Mouse (Mus musculus) forebrain, embryonic 15.5 days (tissue): ENCODE data around the gene Zfp638. TPM values are rescaled to one million over a fixed set of nuclear protein-coding genes. Genes with fewer than 3 reads are reported as not detected.
A peak's percentile ranks its signal among the peaks of the same experiment; 100 is the strongest.

Source experiments
- ATAC-seq: fragments of 200-750 bp; cut with Nextera tagmentation; replicated peaks from 2 replicates; pipeline ENCODE4 v1.8.0; 2017; ENCODE audit warnings: mild to moderate bottlenecking, moderate TSS enrichment, moderate library complexity
- H3K27ac ChIP-seq: fragments of 300-500 bp; sonication (generic); replicated peaks from 2 replicates; pipeline ENCODE4 v1.5.1; 2015; ENCODE audit warnings: mild to moderate bottlenecking, inconsistent platforms
- H3K27me3 ChIP-seq: fragments of 300-500 bp; sonication (generic); 2 replicates; pipeline ENCODE4 v1.6.1; 2015; ENCODE audit warnings: inconsistent platforms
- H3K36me3 ChIP-seq: fragments of 300-500 bp; sonication (generic); 2 replicates; pipeline ENCODE4 v1.6.1; 2015; ENCODE audit warnings: mild to moderate bottlenecking, inconsistent platforms
- H3K4me1 ChIP-seq: fragments of 300-500 bp; sonication (generic); 2 replicates; pipeline ENCODE4 v1.6.1; 2015; ENCODE audit warnings: inconsistent platforms
- H3K4me2 ChIP-seq: fragments of 300-500 bp; sonication (generic); replicated peaks from 2 replicates; pipeline ENCODE4 v1.6.1; 2015; ENCODE audit warnings: mild to moderate bottlenecking, inconsistent platforms
- H3K4me3 ChIP-seq: fragments of 300-500 bp; sonication (generic); 2 replicates; pipeline ENCODE4 v1.5.1; 2015; ENCODE audit warnings: mild to moderate bottlenecking, inconsistent platforms
- H3K9ac ChIP-seq: fragments of 300-500 bp; sonication (generic); replicated peaks from 2 replicates; pipeline ENCODE4 v1.6.1; 2015; ENCODE audit warnings: mild to moderate bottlenecking, inconsistent platforms
- H3K9me3 ChIP-seq: fragments of 300-500 bp; sonication (generic); 2 replicates; pipeline ENCODE4 v1.6.1; 2016; ENCODE audit warnings: inconsistent platforms
- WGBS: fragments of 180-500 bp; shearing (Covaris S2); methylation state at CpG from one replicate; pipeline ENCODE4 v1.1.7; 2015; ENCODE audit warnings: mixed read lengths; 5-methylcytosine and 5-hydroxymethylcytosine counted together
- polyA plus RNA-seq: library from polyadenylated mRNA; unstranded; fragments of >200 nt; fragmentation: Nextera tagmentation; extraction: Ambion mirVana; gene quantifications from 2 replicates; pipeline ENCODE4 v1.2.1, GENCODE M21; 2015

Gene Zfp638
- polyA plus RNA-seq, 1 experiment from 2014 or later, result 90.8 TPM

GRCm38 (mm10) chr6:83891687-83892086 lies 24.8 kb downstream of the Zfp638 start:
- no peak for ATAC-seq
- no peak overlapping the region for H3K9ac ChIP-seq
- no peak overlapping the region for H3K4me3 ChIP-seq
- no peaks in the 10 kb centered on the region for H3K9me3 ChIP-seq
- no peak overlapping the region for H3K27ac ChIP-seq
- no peaks in the 10 kb centered on the region for H3K4me1 ChIP-seq
- WGBS, result 89% methylated on average over 2 of the region's 2 CpGs
- H3K36me3 ChIP-seq, result no peaks in the 10 kb centered on the region
- H3K4me2 ChIP-seq, result no peak overlapping the region
- no peaks in the 10 kb centered on the region for H3K27me3 ChIP-seq

- Histone ChIP-seq H3K27me3 (no peaks in the 10 kb centered on the region), H3K36me3 (no peaks in the 10 kb centered on the region), H3K9me3 (no peaks in the 10 kb centered on the region), H3K9ac (no peak overlapping the region), H3K4me2 (no peak overlapping the region), H3K27ac (no peak overlapping the region), H3K4me3 (no peak overlapping the region), H3K4me1 (no peaks in the 10 kb centered on the region)
- no peak for ATAC-seq
- 91% methylated on average over 1 of the region's 1 CpGs for WGBS
These were observed 26.2 kb downstream of the Zfp638 start for GRCm38 (mm10) chr6:83893086-83893485.

GRCm38 (mm10) chr6:83893584-83893983 lies 26.7 kb downstream of the Zfp638 start:
- H3K27me3 ChIP-seq, result no peaks in the 10 kb centered on the region
- no peak overlapping the region for H3K27ac ChIP-seq
- no peaks in the 10 kb centered on the region for H3K9me3 ChIP-seq
- no peak for ATAC-seq
- H3K36me3 ChIP-seq, result no peaks in the 10 kb centered on the region
- no peak overlapping the region for H3K9ac ChIP-seq
- H3K4me1 ChIP-seq, result no peaks in the 10 kb centered on the region
- no peak overlapping the region for H3K4me2 ChIP-seq
- WGBS, result 100% methylated on average over 1 of the region's 1 CpGs
- H3K4me3 ChIP-seq, result no peak overlapping the region

- H3K27me3 ChIP-seq, result no peaks in the 10 kb centered on the region
- H3K4me2 ChIP-seq, result no peak overlapping the region
- no peaks in the 10 kb centered on the region for H3K9me3 ChIP-seq
- H3K4me1 ChIP-seq, result no peaks in the 10 kb centered on the region
- ATAC-seq, result no peak
- WGBS, result 77% methylated on average over 4 of the region's 4 CpGs
- H3K36me3 ChIP-seq, result no peaks in the 10 kb centered on the region
- H3K27ac ChIP-seq, result no peak overlapping the region
- H3K9ac ChIP-seq, result no peak overlapping the region
- no peak overlapping the region for H3K4me3 ChIP-seq
These were observed 32.2 kb downstream of the Zfp638 start for GRCm38 (mm10) chr6:83899142-83899541.

GRCm38 (mm10) chr6:83905276-83905675 lies 38.4 kb downstream of the Zfp638 start:
- Histone ChIP-seq H3K4me3 (no peak overlapping the region), H3K27ac (no peak overlapping the region), H3K9me3 (no peaks in the 10 kb centered on the region), H3K4me1 (no peaks in the 10 kb centered on the region), H3K9ac (no peak overlapping the region), H3K36me3 (no peaks in the 10 kb centered on the region), H3K4me2 (no peak overlapping the region), H3K27me3 (no peaks in the 10 kb centered on the region)
- WGBS, result 82% methylated on average over 1 of the region's 1 CpGs
- no peak for ATAC-seq

- no peaks in the 10 kb centered on the region for H3K4me1 ChIP-seq
- H3K4me2 ChIP-seq, result no peak overlapping the region
- no peaks in the 10 kb centered on the region for H3K27me3 ChIP-seq
- H3K27ac ChIP-seq, result no peak overlapping the region
- no peak overlapping the region for H3K4me3 ChIP-seq
- no peak overlapping the region for H3K9ac ChIP-seq
- H3K9me3 ChIP-seq, result no peaks in the 10 kb centered on the region
- H3K36me3 ChIP-seq, result no peaks in the 10 kb centered on the region
- ATAC-seq, result no peak
These were observed 39.8 kb downstream of the Zfp638 start for GRCm38 (mm10) chr6:83906659-83907058.

- H3K27me3 ChIP-seq, result no peaks in the 10 kb centered on the region
- 9% methylated on average over 4 of the region's 4 CpGs for WGBS
- H3K9me3 ChIP-seq, result no peaks in the 10 kb centered on the region
- H3K36me3 ChIP-seq, result no peaks in the 10 kb centered on the region
- H3K4me2 ChIP-seq, result no peak overlapping the region
- H3K4me1 ChIP-seq, result no peaks in the 10 kb centered on the region
- ATAC-seq, result no peak
- no peak overlapping the region for H3K9ac ChIP-seq
- no peak overlapping the region for H3K27ac ChIP-seq
- H3K4me3 ChIP-seq, result no peak overlapping the region
These were observed 41.5 kb downstream of the Zfp638 start for GRCm38 (mm10) chr6:83908386-83908785.

GRCm38 (mm10) chr6:83913710-83914109 lies 46.8 kb downstream of the Zfp638 start:
- WGBS, result 39% methylated on average over 4 of the region's 4 CpGs
- Histone ChIP-seq H3K9me3 (no peaks in the 10 kb centered on the region), H3K4me1 (peaks cover 12% of the 10 kb centered on the region), H3K36me3 (no peaks in the 10 kb centered on the region), H3K4me3 (peak overlapping the region; percentile 71), H3K27me3 (no peaks in the 10 kb centered on the region), H3K4me2 (peak overlapping the region; percentile 31), H3K27ac (no peak overlapping the region), H3K9ac (peak overlapping the region; percentile 96; the same call in 1 of the 2 replicates)
- ATAC-seq, result peak; percentile 14

- Histone ChIP-seq H3K9ac (peak overlapping the region; percentile 96), H3K4me3 (peak overlapping the region; percentile 71), H3K27ac (peak overlapping the region; percentile 98), H3K9me3 (no peaks in the 10 kb centered on the region), H3K4me1 (peaks cover 12% of the 10 kb centered on the region), H3K36me3 (no peaks in the 10 kb centered on the region), H3K27me3 (no peaks in the 10 kb centered on the region), H3K4me2 (peak overlapping the region; percentile 31)
- ATAC-seq, result peak; percentile 97
- 0% methylated on average over 42 of the region's 50 CpGs for WGBS
These were observed 47.3 kb downstream of the Zfp638 start for GRCm38 (mm10) chr6:83914183-83914719.

GRCm38 (mm10) chr6:83914720-83915271 lies 47.9 kb downstream of the Zfp638 start:
- peaks cover 12% of the 10 kb centered on the region for H3K4me1 ChIP-seq
- no peaks in the 10 kb centered on the region for H3K36me3 ChIP-seq
- ATAC-seq, result peak; percentile 81
- H3K27me3 ChIP-seq, result no peaks in the 10 kb centered on the region
- H3K4me2 ChIP-seq, result peak overlapping the region; percentile 57
- WGBS, result under 1% methylated on average over 39 of the region's 40 CpGs
- H3K27ac ChIP-seq, result peak overlapping the region; percentile 98
- H3K4me3 ChIP-seq, result peak overlapping the region; percentile 71
- H3K9me3 ChIP-seq, result no peaks in the 10 kb centered on the region
- H3K9ac ChIP-seq, result peak overlapping the region; percentile 96

GRCm38 (mm10) chr6:83927418-83927817 lies 60.5 kb downstream of the Zfp638 start:
- no peaks in the 10 kb centered on the region for H3K27me3 ChIP-seq
- H3K9me3 ChIP-seq, result no peaks in the 10 kb centered on the region

GRCm38 (mm10) chr6:83928225-83928624 lies 61.3 kb downstream of the Zfp638 start:
- H3K9me3 ChIP-seq, result no peaks in the 10 kb centered on the region
- ATAC-seq, result no peak
- H3K4me2 ChIP-seq, result no peak overlapping the region

More at GRCm38 (mm10) chr6:83927418-83927817, 60.5 kb downstream of the Zfp638 start:
- Histone ChIP-seq H3K27ac (no peak overlapping the region), H3K4me2 (no peak overlapping the region), H3K36me3 (peaks cover 9% of the 10 kb centered on the region), H3K9ac (no peak overlapping the region), H3K4me3 (no peak overlapping the region), H3K4me1 (peaks cover 23% of the 10 kb centered on the region)
- WGBS, result 80% methylated on average over 1 of the region's 1 CpGs
- no peak for ATAC-seq

GRCm38 (mm10) chr6:83939492-83939891 lies 72.6 kb downstream of the Zfp638 start:
- H3K36me3 ChIP-seq, result peaks cover 35% of the 10 kb centered on the region
- no peak for ATAC-seq
- no peak overlapping the region for H3K27ac ChIP-seq
- H3K4me1 ChIP-seq, result no peaks in the 10 kb centered on the region
- H3K27me3 ChIP-seq, result no peaks in the 10 kb centered on the region
- WGBS, result 94% methylated on average over 2 of the region's 2 CpGs
- no peak overlapping the region for H3K4me2 ChIP-seq
- no peak overlapping the region for H3K9ac ChIP-seq
- H3K4me3 ChIP-seq, result no peak overlapping the region
- H3K9me3 ChIP-seq, result no peaks in the 10 kb centered on the region

More at GRCm38 (mm10) chr6:83928225-83928624, 61.3 kb downstream of the Zfp638 start:
- peaks cover 27% of the 10 kb centered on the region for H3K4me1 ChIP-seq
- H3K36me3 ChIP-seq, result peaks cover 9% of the 10 kb centered on the region
- H3K27ac ChIP-seq, result no peak overlapping the region
- no peak overlapping the region for H3K4me3 ChIP-seq
- no peak overlapping the region for H3K9ac ChIP-seq
- no peaks in the 10 kb centered on the region for H3K27me3 ChIP-seq
- 76% methylated on average over 2 of the region's 2 CpGs for WGBS
